Mouse (Mus musculus): ENCODE measurements around the gene Olfr1122. TPM values are rescaled to one million over a fixed set of nuclear protein-coding genes. Genes with fewer than 3 reads are reported as not detected.
"Not testable (repeated sequence)": the region's sequence is repeated elsewhere in the genome, so short reads cannot be mapped to it uniquely, and the experiment has no call there.

Olfr1122 gene
- polyA plus RNA-seq (2015; fragmentation: Nextera tagmentation; extraction: Ambion mirVana), result not detected in 2 replicates

- Histone ChIP-seq H3K27ac (replicated peaks) (no peak within 1 kb of the TSS), H3K4me1 (replicated peaks) (no peaks in the 10 kb centered on the region), H3K27me3 (no peaks in the 10 kb centered on the region), H3K4me3 (no peak within 1 kb of the TSS), H3K9me3 (no peaks in the 10 kb centered on the region), H3K9ac (no peak within 1 kb of the TSS), H3K4me2 (no peak within 1 kb of the TSS), H3K36me3 (no peaks in the 10 kb centered on the region)
- WGBS, result 83% methylated on average over 2 of the region's 2 CpGs
- no peak for ATAC-seq (ENCODE audit: low FRiP score, low read depth)
These were observed at the start of gene Olfr1122 for GRCm38 (mm10) chr2:87385549-87385948. TSS of gene Olfr1122 (plus strand) at chr2:87385849.

- 55% methylated on average over 2 of the region's 2 CpGs for WGBS
- Histone ChIP-seq H3K9ac (no peak within 1 kb of the TSS), H3K27ac (replicated peaks) (no peak within 1 kb of the TSS), H3K4me2 (no peak within 1 kb of the TSS), H3K27me3 (no peaks in the 10 kb centered on the region), H3K4me1 (replicated peaks) (no peaks in the 10 kb centered on the region), H3K36me3 (no peaks in the 10 kb centered on the region), H3K4me3 (no peak within 1 kb of the TSS), H3K9me3 (no peaks in the 10 kb centered on the region)
- ATAC-seq (ENCODE audit: low FRiP score, low read depth), result no peak
These were observed 31.1 kb upstream of the Olfr1122 start, which contains the start of gene Olfr1120 for GRCm38 (mm10) chr2:87354515-87354914. TSS of gene Olfr1120 (plus strand) at chr2:87354815.

DNA sequence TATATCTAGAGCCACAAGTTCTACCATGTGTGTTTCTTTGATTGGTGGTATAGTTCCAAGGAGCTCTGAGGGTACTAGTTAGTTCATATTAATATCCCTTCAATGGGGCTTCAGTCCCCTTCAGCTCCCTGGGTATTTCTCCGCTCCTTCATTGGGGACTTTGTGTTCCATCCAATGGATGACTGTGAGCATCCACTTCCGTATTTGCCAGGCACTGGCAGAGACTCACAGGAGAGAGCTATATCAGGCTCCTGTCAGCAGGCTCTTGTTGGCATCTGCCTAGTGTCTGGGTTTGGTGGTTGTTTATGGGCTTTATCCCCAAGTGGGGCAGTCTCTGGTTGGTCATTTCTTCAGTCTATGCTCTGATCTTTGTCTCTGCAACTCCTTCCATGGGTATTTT, 25.5 kb upstream of the Olfr1122 start:
- H3K4me3 ChIP-seq; H3K4me1 ChIP-seq (replicated peaks); H3K27ac ChIP-seq (replicated peaks); H3K4me2 ChIP-seq; H3K9ac ChIP-seq; H3K27me3 ChIP-seq; ATAC-seq (ENCODE audit: low FRiP score, low read depth); H3K9me3 ChIP-seq; H3K36me3 ChIP-seq: not testable (repeated sequence)
- 97% methylated on average over 2 of the region's 2 CpGs for WGBS

- H3K9ac ChIP-seq, result no peak within 1 kb of the TSS
- H3K4me1 ChIP-seq (replicated peaks), result no peaks in the 10 kb centered on the region
- no peaks in the 10 kb centered on the region for H3K9me3 ChIP-seq
- H3K4me3 ChIP-seq, result no peak within 1 kb of the TSS
- ATAC-seq (ENCODE audit: low FRiP score, low read depth), result no peak
- no peaks in the 10 kb centered on the region for H3K36me3 ChIP-seq
- H3K27ac ChIP-seq (replicated peaks), result no peak within 1 kb of the TSS
- H3K4me2 ChIP-seq, result no peak within 1 kb of the TSS
- no peaks in the 10 kb centered on the region for H3K27me3 ChIP-seq
- WGBS, result 31% methylated on average over 1 of the region's 1 CpGs
These were observed 16.1 kb upstream of the Olfr1122 start, which contains the start of gene Olfr1121 for GRCm38 (mm10) chr2:87369595-87369994. TSS of gene Olfr1121 (plus strand) at chr2:87369895.

DNA sequence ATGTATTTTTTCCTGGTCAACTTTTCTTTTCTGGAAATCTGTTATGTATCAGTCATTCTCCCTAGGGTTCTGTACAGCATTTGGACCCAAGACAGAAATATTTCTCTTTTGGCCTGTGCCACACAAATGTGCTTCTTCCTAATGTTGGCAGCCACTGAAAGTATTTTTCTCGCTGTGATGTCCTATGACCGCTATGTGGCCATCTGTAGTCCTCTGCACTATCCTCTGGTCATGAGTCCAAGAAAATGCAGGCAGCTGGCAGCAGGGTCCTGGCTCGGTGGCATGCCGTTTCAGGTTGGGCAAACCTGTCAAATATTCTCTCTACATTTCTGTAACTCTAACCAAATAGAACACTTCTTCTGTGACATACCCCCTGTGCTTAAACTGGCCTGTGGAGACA, 13.9 kb upstream of the Olfr1122 start:
- WGBS, result 92% methylated on average over 4 of the region's 4 CpGs
- Histone ChIP-seq H3K27ac (replicated peaks) (no peak overlapping the region), H3K4me2 (no peak overlapping the region), H3K4me1 (replicated peaks) (no peaks in the 10 kb centered on the region), H3K9ac (no peak overlapping the region), H3K27me3 (no peaks in the 10 kb centered on the region), H3K4me3 (no peak overlapping the region), H3K9me3 (no peaks in the 10 kb centered on the region), H3K36me3 (no peaks in the 10 kb centered on the region)
- no peak for ATAC-seq (ENCODE audit: low FRiP score, low read depth)

GRCm38 (mm10) chr2:87383935-87384334, 1.7 kb upstream of the Olfr1122 start:
- Histone ChIP-seq H3K9ac (no peak overlapping the region), H3K9me3 (no peaks in the 10 kb centered on the region), H3K27me3 (no peaks in the 10 kb centered on the region), H3K4me1 (replicated peaks) (no peaks in the 10 kb centered on the region), H3K27ac (replicated peaks) (no peak overlapping the region), H3K4me2 (no peak overlapping the region), H3K36me3 (no peaks in the 10 kb centered on the region), H3K4me3 (no peak overlapping the region)
- ATAC-seq (ENCODE audit: low FRiP score, low read depth), result no peak
- 92% methylated on average over 2 of the region's 2 CpGs for WGBS

DNA sequence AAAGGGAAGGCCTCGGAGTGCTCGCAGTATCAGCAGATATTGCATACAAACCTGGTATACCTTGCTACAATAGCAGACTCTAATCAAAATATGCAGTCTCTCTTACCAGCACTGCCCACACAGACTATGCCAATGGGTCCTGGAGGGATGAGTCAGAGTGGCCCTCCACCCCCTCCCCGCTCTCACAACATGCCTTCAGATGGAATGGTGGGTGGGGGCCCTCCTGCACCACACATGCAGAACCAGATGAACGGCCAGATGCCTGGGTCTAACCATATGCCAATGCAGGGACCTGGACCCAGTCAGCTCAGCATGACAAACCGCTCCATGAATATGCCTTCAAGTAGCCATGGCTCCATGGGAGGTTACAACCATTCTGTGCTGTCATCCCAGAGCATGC, 8.0 kb downstream of the Olfr1122 start:
- ATAC-seq (ENCODE audit: low FRiP score, low read depth); H3K27ac ChIP-seq (replicated peaks); H3K36me3 ChIP-seq; H3K9me3 ChIP-seq; H3K4me3 ChIP-seq; H3K9ac ChIP-seq; H3K27me3 ChIP-seq; H3K4me2 ChIP-seq; H3K4me1 ChIP-seq (replicated peaks): not testable (repeated sequence)
- 92% methylated on average over 5 of the region's 5 CpGs for WGBS

DNA sequence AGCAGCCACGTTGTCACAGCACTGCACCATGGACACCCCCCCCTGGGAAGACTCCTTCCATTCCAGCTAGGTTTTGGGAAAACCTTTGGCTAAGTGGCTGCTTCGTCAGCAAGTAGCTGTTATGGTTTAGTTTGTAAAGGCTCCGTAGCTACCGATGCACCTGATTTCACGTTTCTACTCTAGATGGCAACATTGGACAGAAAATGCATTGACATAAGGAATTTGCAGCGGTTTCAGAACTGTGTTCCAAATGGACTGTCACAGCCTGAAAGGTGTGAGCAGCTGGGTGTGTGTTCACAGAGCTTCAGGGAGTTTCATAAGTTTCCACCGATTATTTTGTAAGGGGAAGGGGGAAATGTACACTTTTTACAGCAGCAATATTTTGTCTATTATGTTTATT, 9.0 kb downstream of the Olfr1122 start:
- not testable (repeated sequence) for H3K36me3 ChIP-seq; H3K9ac ChIP-seq; H3K27me3 ChIP-seq; H3K9me3 ChIP-seq; H3K4me2 ChIP-seq; H3K4me1 ChIP-seq (replicated peaks); H3K27ac ChIP-seq (replicated peaks); ATAC-seq (ENCODE audit: low FRiP score, low read depth); H3K4me3 ChIP-seq
- 85% methylated on average over 7 of the region's 7 CpGs for WGBS

- no peak for ATAC-seq (ENCODE audit: low FRiP score, low read depth)
- Histone ChIP-seq H3K27me3 (no peaks in the 10 kb centered on the region), H3K4me3 (no peak within 1 kb of the TSS), H3K36me3 (no peaks in the 10 kb centered on the region), H3K9ac (no peak within 1 kb of the TSS), H3K9me3 (no peaks in the 10 kb centered on the region), H3K27ac (replicated peaks) (no peak within 1 kb of the TSS), H3K4me1 (replicated peaks) (no peaks in the 10 kb centered on the region), H3K4me2 (no peak within 1 kb of the TSS)
- WGBS, result 90% methylated on average over 1 of the region's 1 CpGs
These were observed 30.7 kb downstream of the Olfr1122 start, which contains the start of gene Olfr1123 for GRCm38 (mm10) chr2:87416335-87416734. TSS of gene Olfr1123 (plus strand) at chr2:87416635.

- Histone ChIP-seq H3K4me3 (no peak within 1 kb of the TSS), H3K27ac (replicated peaks) (no peak within 1 kb of the TSS), H3K36me3 (no peaks in the 10 kb centered on the region), H3K9me3 (no peaks in the 10 kb centered on the region), H3K27me3 (no peaks in the 10 kb centered on the region), H3K4me1 (replicated peaks) (no peaks in the 10 kb centered on the region), H3K9ac (no peak within 1 kb of the TSS), H3K4me2 (no peak within 1 kb of the TSS)
- 88% methylated on average over 1 of the region's 1 CpGs for WGBS
- no peak for ATAC-seq (ENCODE audit: low FRiP score, low read depth)
These were observed 44.3 kb downstream of the Olfr1122 start, which contains the start of gene Olfr1124 for GRCm38 (mm10) chr2:87429975-87430374. TSS of gene Olfr1124 (plus strand) at chr2:87430275.

GRCm38 (mm10) chr2:87437731-87438130, 52.1 kb downstream of the Olfr1122 start:
- WGBS, result 90% methylated on average over 16 of the region's 16 CpGs
- Histone ChIP-seq H3K9ac (no peak overlapping the region), H3K27ac (replicated peaks) (no peak overlapping the region), H3K4me2 (no peak overlapping the region), H3K4me3 (no peak overlapping the region), H3K4me1 (replicated peaks) (no peaks in the 10 kb centered on the region), H3K36me3 (no peaks in the 10 kb centered on the region), H3K9me3 (no peaks in the 10 kb centered on the region; the same call in 1 of the 2 replicates), H3K27me3 (no peaks in the 10 kb centered on the region)
- no peak for ATAC-seq (ENCODE audit: low FRiP score, low read depth)
